ENCODE assay signal across 12 mouse cellular contexts in the genomic region with DNA sequence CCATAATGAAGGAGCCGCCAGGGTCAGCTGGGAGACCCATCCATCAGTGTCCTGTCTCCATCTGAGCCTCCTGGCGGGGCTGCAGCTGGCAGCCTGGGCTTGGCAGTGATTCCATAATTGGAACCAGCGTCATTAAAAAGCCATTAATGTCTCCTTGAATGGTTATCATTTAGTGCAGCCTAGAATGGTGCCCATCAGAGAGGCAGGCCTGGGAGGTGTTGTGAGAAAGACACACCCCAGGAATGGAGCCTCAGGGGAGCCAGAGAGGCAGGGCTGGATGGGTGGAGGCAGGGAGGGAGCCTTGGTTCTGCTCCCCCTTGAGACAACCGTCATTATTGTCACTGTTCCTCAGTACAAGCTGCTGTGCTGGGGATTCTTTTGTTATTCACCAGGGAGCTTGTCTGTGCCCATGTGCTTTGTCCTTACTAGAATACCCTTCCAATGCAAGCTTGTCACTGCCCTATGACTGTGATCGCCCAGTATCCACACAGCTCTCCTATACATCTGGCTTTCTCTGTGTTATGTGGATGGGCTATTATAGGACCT.
A peak's percentile ranks its signal among the peaks of the same experiment; 100 is the strongest.
DNase-seq lines count a peak whose midpoint lies in the region; ATAC-seq and TF ChIP-seq lines count a peak whose summit lies in the region.
"Had no signal": no experiment of that assay in that cellular context is flagged by ENCODE, and none has a peak within 500 bp of the region (broad histone marks: within the 10 kb centered on the region; RNA-seq: fewer than 3 reads in every experiment).

No protein-coding gene starts in this region.

- peaks cover 11% of the 10 kb centered on the region; the same call in 1 of the 2 replicates for H3K4me1 ChIP-seq in forebrain, embryonic 11.5 days (replicated peaks; ENCODE audit: control insufficient read depth, insufficient read depth, low read length)
- H3K4me1 ChIP-seq in hindbrain, embryonic 12.5 days, result peaks cover 51% of the 10 kb centered on the region
- H3K4me1 ChIP-seq in neural tube, embryonic 14.5 days (ENCODE audit: control insufficient read depth, insufficient read depth, low read length), result peaks cover 27% of the 10 kb centered on the region
- H3K4me1 ChIP-seq in liver, embryonic 12.5 days, result no peaks in the 10 kb centered on the region

- H3K36me3 ChIP-seq in forebrain, embryonic 11.5 days (ENCODE audit: control insufficient read depth, insufficient read depth, low read length), result no peaks in the 10 kb centered on the region
- no peaks in the 10 kb centered on the region; the same call in 1 of the 2 replicates for H3K36me3 ChIP-seq in hindbrain, embryonic 12.5 days
- no peaks in the 10 kb centered on the region for H3K36me3 ChIP-seq in neural tube, embryonic 14.5 days (ENCODE audit: control insufficient read depth, insufficient read depth, low read length)
- no peaks in the 10 kb centered on the region for H3K36me3 ChIP-seq in liver, embryonic 12.5 days

- peak overlapping the region; percentile 34; the same call in 1 of the 2 replicates for H3K27ac ChIP-seq in left cerebral cortex, adult 2 months
- H3K27ac ChIP-seq in forebrain, embryonic 11.5 days (ENCODE audit: low read depth, low read length), result 0 out of 2 replicates have a peak overlapping the region, but pooled peaks have one; percentile 8
- peak overlapping the region; percentile 88 for H3K27ac ChIP-seq in hindbrain, embryonic 12.5 days
- peak overlapping the region; percentile 72 for H3K27ac ChIP-seq in neural tube, embryonic 14.5 days (ENCODE audit: low read depth, low read length)
- H3K27ac ChIP-seq in liver, embryonic 12.5 days, result no peak overlapping the region
- H3K27ac ChIP-seq: heart, adult 2 months had no signal

- H3K9me3 ChIP-seq in forebrain, embryonic 11.5 days (ENCODE audit: control insufficient read depth, low read length), result no peaks in the 10 kb centered on the region
- no peaks in the 10 kb centered on the region for H3K9me3 ChIP-seq in hindbrain, embryonic 12.5 days (replicated peaks)
- H3K9me3 ChIP-seq in neural tube, embryonic 14.5 days (ENCODE audit: control insufficient read depth, low read length), result no peaks in the 10 kb centered on the region
- H3K9me3 ChIP-seq in liver, embryonic 12.5 days (replicated peaks), result no peaks in the 10 kb centered on the region

- whole genome bisulfite sequencing in forebrain, embryonic 11.5 days, result 50% methylated on average over 5 of the region's 5 CpGs
- WGBS in hindbrain, embryonic 12.5 days, result 21% methylated on average over 5 of the region's 5 CpGs
- WGBS in neural tube, embryonic 14.5 days, result 9% methylated on average over 5 of the region's 5 CpGs
- 48% methylated on average over 5 of the region's 5 CpGs for WGBS in liver, embryonic 12.5 days (ENCODE audit: insufficient replicate concordance)

- 0 out of 2 replicates have a peak, but pooled peaks have one; percentile 31 for ATAC-seq in forebrain, embryonic 11.5 days (replicated peaks; ENCODE audit: low FRiP score)
- ATAC-seq in hindbrain, embryonic 12.5 days (ENCODE audit: low FRiP score), result peak; percentile 77
- ATAC-seq in neural tube, embryonic 14.5 days (ENCODE audit: low read depth), result peak; percentile 55; the same call in 1 of the 2 replicates
- no peak for ATAC-seq in liver, embryonic 12.5 days
- ATAC-seq: activated CD4-positive, CD25-positive, alpha-beta regulatory T cell, adult 4 months; intestine, postnatal 0 days had no signal

- TF ChIP-seq CTCF in left cerebral cortex, adult 2 months (IDR thresholded peaks at IDR 0.05), result no peak

- intact Hi-C loops in left cerebral cortex, adult 2 months (cut with DNase I), result no loop called here

- H3K4me2 ChIP-seq in forebrain, embryonic 11.5 days (ENCODE audit: low read depth, low read length, severe bottlenecking), result no peak overlapping the region
- 0 out of 2 replicates have a peak overlapping the region, but pooled peaks have one; percentile 11 for H3K4me2 ChIP-seq in hindbrain, embryonic 12.5 days (replicated peaks)
- no peak overlapping the region for H3K4me2 ChIP-seq in neural tube, embryonic 14.5 days (ENCODE audit: low read depth, low read length)
- no peak overlapping the region for H3K4me2 ChIP-seq in liver, embryonic 12.5 days

- peaks cover 5% of the 10 kb centered on the region for H3K27me3 ChIP-seq in forebrain, embryonic 11.5 days (ENCODE audit: control insufficient read depth, insufficient read depth, low read length)
- H3K27me3 ChIP-seq in hindbrain, embryonic 12.5 days, result peaks cover 13% of the 10 kb centered on the region; the same call in 1 of the 2 replicates
- no peaks in the 10 kb centered on the region for H3K27me3 ChIP-seq in neural tube, embryonic 14.5 days (ENCODE audit: control insufficient read depth, insufficient read depth, low read length)
- H3K27me3 ChIP-seq in liver, embryonic 12.5 days (replicated peaks), result peaks cover 28% of the 10 kb centered on the region

- DNase-seq in left cerebral cortex, adult 2 months (ENCODE audit: extremely low spot score in 1 of 2, low spot score in 2 of 2), result no peak
- no peak for DNase-seq in left cerebral cortex, adult 8-10 months (ENCODE audit: low spot score in 2 of 2)
- no peak for DNase-seq in forebrain, embryonic 11.5 days (ENCODE audit: low spot score)
- no peak for DNase-seq in cerebellum, adult 9-10 months
- DNase-seq: heart, adult 2 months; thymus, postnatal 25 days had no signal

- H3K4me3 ChIP-seq in left cerebral cortex, adult 2 months, result no peak overlapping the region
- H3K4me3 ChIP-seq in forebrain, embryonic 11.5 days (ENCODE audit: low read depth, low read length), result no peak overlapping the region
- H3K4me3 ChIP-seq in hindbrain, embryonic 12.5 days, result no peak overlapping the region
- no peak overlapping the region for H3K4me3 ChIP-seq in neural tube, embryonic 14.5 days (ENCODE audit: low read depth, low read length)
- no peak overlapping the region for H3K4me3 ChIP-seq in liver, embryonic 12.5 days
- H3K4me3 ChIP-seq: erythroblast, embryonic 14.5 days; heart, adult 2 months had no signal

- no peak overlapping the region for H3K9ac ChIP-seq in forebrain, embryonic 11.5 days (ENCODE audit: low read length)
- H3K9ac ChIP-seq in hindbrain, embryonic 12.5 days, result no peak overlapping the region
- H3K9ac ChIP-seq in neural tube, embryonic 14.5 days (replicated peaks; ENCODE audit: low read depth, low read length), result no peak overlapping the region
- H3K9ac ChIP-seq in liver, embryonic 12.5 days, result no peak overlapping the region
